Mouse (Mus musculus): ENCODE data around the gene Fgd4. TPM values are rescaled to one million over a fixed set of nuclear protein-coding genes. Genes with fewer than 3 reads are reported as not detected.

Gene Fgd4
- polyA plus RNA-seq (2016; fragmentation: Nextera tagmentation; extraction: Ambion mirVana) = 26.9 and 27.6 TPM in 2 replicates

DNA sequence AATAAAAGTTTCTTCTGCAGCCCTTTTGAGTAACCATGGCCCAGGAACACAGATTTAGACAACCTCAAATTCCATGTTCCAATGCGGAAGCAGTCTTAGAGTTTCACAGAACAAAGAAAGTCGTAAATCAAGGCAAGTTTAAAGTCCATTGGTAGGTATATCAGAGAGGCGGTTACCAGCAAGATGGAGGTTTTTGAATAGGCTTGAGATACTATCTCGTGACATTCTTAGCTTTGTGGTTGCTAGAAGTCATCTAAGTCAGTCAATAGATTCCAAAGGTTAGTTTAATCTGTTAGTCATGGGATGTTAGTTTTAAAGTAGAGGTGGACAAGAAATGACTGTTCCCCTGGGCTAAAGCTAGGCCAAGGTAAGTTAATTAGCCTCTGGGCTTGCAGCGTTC is at the start of gene Fgd4:
Gene Fgd4 (minus strand): TSS at position 89 of the 400 bp plus-strand sequence.
- Histone ChIP-seq H3K27ac (replicated peaks) (no peak within 1 kb of the TSS), H3K36me3 (no peaks in the 10 kb centered on the region), H3K4me2 (replicated peaks) (peak within 1 kb of the TSS; percentile 98), H3K4me3 (peak within 1 kb of the TSS; percentile 76), H3K27me3 (peaks cover 14% of the 10 kb centered on the region), H3K9me3 (no peaks in the 10 kb centered on the region), H3K4me1 (peaks cover 7% of the 10 kb centered on the region; the same call in 1 of the 2 replicates), H3K9ac (replicated peaks) (peak within 1 kb of the TSS; percentile 76)
- ATAC-seq (ENCODE audit: low FRiP score, low read depth) = no peak
- 47% methylated on average over 5 of the region's 5 CpGs for WGBS

DNA sequence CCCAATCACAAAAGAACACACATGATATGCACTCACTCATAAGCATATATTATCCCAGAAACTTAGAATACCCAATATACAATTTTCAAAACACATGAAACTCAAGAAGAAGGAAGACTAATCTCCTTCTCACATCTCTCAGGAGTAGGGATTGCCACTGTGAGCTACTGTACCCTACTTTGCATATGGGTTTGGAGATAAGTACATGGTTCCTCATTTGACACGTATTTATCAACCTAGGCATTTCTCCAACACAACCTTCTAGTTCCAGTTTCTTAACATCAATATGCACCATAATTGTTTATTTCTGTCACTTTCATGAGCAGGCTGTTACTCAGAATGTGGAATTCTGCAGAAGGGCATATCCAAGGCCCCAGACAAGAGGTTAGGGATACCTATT is 44.8 kb upstream of the Fgd4 start:
- Histone ChIP-seq H3K4me3 (no peak overlapping the region), H3K4me1 (no peaks in the 10 kb centered on the region), H3K27ac (replicated peaks) (no peak overlapping the region), H3K4me2 (replicated peaks) (no peak overlapping the region), H3K9ac (replicated peaks) (no peak overlapping the region), H3K9me3 (no peaks in the 10 kb centered on the region), H3K27me3 (no peaks in the 10 kb centered on the region), H3K36me3 (no peaks in the 10 kb centered on the region)
- 80% methylated on average over 1 of the region's 1 CpGs for WGBS
- ATAC-seq (ENCODE audit: low FRiP score, low read depth) = no peak

DNA sequence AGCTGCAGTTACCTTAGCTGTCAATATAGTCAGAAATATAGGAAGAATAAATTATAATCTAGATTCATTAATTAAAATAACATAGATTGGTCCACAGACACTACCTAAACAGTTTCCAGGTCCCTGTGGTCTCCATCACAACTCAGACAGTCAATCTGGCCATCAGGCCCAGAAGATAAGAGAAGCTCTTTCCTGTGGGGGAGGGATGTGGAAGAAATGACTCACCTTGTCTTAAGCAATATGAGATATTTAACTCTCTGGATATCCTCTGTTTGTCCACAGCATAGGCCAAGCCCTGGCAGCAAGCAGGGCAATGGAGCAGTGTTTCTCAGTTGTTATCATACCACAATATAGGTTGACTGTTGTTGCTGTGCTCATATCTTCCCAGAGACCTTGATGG is 33.4 kb upstream of the Fgd4 start:
- H3K27me3 ChIP-seq = no peaks in the 10 kb centered on the region
- no peak overlapping the region for H3K9ac ChIP-seq (replicated peaks)
- H3K9me3 ChIP-seq = peaks cover 9% of the 10 kb centered on the region; the same call in 1 of the 2 replicates
- H3K27ac ChIP-seq (replicated peaks) = no peak overlapping the region
- no peak for ATAC-seq (ENCODE audit: low FRiP score, low read depth)
- no peak overlapping the region for H3K4me2 ChIP-seq (replicated peaks)
- H3K4me3 ChIP-seq = no peak overlapping the region
- no peaks in the 10 kb centered on the region for H3K4me1 ChIP-seq
- no peaks in the 10 kb centered on the region for H3K36me3 ChIP-seq

DNA sequence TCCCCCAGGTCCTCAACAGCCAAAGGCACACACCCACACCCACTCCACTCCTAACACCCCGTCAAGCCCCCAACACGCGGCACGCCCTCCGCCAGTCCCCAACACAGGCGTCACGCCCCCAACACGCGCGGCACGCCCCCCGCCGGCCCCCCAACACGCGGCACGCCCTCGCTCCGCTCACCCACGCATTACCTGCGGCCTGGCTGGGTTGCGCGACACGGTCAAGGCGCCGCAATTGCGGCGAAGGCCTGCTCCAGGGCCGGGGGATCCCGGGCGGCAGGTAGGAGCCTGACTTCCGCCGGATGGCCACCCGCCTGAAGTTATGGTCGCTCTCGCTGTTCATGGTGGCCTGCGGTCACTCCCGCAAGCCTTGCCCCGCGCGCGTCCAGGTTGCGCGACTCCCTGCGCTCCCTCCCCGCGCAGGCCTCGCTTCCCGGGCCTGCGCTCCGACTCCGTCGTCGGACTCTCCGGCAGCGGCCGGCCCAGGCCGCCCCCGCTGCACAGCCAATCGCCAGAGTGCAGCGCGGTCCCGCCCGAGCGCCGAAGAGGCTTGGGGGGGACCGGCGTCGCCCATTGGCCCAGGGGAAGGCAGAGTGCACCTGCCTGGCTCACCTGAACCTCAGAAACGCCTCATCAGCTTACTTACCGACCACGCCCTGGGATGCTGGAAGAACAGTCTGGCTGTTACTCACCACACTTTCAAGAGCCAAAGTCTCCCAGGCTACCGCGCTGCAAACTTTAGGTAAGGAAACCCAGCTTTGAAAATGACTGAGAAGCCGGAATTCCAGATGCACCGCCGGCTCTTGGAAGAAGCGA is 555 bp downstream of the Fgd4 start:
- ATAC-seq (ENCODE audit: low FRiP score, low read depth) = peak; percentile 94
- peak overlapping the region; percentile 76 for H3K4me3 ChIP-seq
- H3K36me3 ChIP-seq = no peaks in the 10 kb centered on the region
- peak overlapping the region; percentile 76 for H3K9ac ChIP-seq (replicated peaks)
- H3K27ac ChIP-seq (replicated peaks) = no peak overlapping the region
- H3K9me3 ChIP-seq = no peaks in the 10 kb centered on the region
- H3K27me3 ChIP-seq = peaks cover 14% of the 10 kb centered on the region
- peak overlapping the region; percentile 98 for H3K4me2 ChIP-seq (replicated peaks)
- under 1% methylated on average over 77 of the region's 77 CpGs for WGBS
- peaks cover 7% of the 10 kb centered on the region; the same call in 1 of the 2 replicates for H3K4me1 ChIP-seq

DNA sequence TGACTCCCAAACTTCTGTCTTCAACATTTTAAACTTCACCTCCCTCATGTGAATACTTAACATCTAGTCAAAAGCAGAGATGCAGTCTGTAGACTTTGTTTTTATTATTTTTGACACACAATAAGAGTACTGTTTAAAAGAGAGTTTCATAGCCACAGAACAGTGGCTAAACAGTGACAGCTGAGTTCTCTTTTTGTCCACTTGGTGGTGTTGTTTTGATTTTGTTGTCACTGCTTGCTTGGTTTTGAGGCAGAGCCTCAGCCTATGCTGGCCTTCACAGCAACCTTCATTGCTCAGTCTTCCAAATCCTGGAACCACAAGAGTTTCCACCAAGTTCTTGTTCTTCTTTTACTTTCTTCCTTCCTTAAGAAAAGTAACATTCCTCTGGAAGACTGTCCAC is 3.8 kb downstream of the Fgd4 start:
- H3K36me3 ChIP-seq = no peaks in the 10 kb centered on the region

DNA sequence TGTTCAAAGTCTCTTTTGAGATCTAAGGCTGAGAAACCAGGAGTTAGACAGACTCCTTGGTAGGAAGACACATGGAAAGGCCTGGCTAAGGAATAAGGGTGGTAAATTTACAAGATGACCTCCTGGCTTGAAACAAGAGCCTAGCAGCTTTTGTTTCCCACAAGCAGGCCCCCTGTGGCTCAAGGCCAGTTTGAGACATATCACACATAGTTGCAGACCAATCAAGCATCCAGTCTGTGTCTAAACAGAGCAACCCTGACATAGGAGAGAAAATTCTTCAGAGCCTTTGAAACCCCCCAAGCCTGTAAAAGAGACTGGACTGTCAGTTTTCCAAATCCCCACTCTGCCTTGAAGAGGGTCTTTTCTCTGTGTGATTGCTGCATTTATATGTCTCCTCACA is 7.7 kb downstream of the Fgd4 start:
- Histone ChIP-seq H3K4me3 (no peak overlapping the region), H3K4me1 (no peaks in the 10 kb centered on the region), H3K4me2 (replicated peaks) (no peak overlapping the region), H3K9ac (replicated peaks) (no peak overlapping the region), H3K9me3 (no peaks in the 10 kb centered on the region), H3K27me3 (no peaks in the 10 kb centered on the region), H3K27ac (replicated peaks) (no peak overlapping the region), H3K36me3 (no peaks in the 10 kb centered on the region)
- ATAC-seq (ENCODE audit: low FRiP score, low read depth) = no peak

More for the DNA sequence above, 3.8 kb downstream of the Fgd4 start:
- ATAC-seq (ENCODE audit: low FRiP score, low read depth) = no peak
- Histone ChIP-seq H3K4me2 (replicated peaks) (no peak overlapping the region), H3K9me3 (no peaks in the 10 kb centered on the region), H3K4me1 (peaks cover 7% of the 10 kb centered on the region; the same call in 1 of the 2 replicates), H3K4me3 (no peak overlapping the region), H3K9ac (replicated peaks) (no peak overlapping the region), H3K27me3 (peaks cover 14% of the 10 kb centered on the region), H3K27ac (replicated peaks) (no peak overlapping the region)

DNA sequence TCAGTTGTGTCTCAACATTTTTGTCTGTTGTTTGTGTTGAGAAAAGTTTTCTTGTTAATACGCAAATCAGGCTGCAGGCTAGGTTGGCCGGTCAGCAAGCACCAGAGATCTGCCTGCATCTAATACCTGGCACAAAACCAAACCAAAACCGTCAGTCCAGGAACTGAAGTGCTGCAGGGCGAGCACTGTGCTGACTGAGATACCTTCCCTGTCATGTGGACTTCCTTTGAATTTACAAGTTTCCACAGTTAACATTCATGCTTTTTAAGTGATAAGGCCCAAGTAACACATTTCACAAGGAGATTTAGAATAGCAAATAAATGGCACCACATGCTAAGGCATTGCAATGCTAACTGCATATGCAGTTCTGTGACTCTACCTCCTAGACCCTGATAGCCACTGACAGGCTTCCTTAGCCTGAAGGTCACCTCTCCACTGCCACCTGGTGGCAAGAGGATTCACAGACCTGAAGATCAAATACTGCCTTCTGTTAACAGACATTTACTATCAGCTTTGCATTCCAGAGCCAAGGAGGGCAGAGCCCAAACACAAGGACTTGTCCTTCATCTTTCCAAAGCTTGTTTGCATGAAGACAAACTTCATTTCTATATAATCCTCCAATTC is 15.8 kb downstream of the Fgd4 start:
- H3K27ac ChIP-seq (replicated peaks) = no peak overlapping the region
- H3K36me3 ChIP-seq = no peaks in the 10 kb centered on the region
- WGBS = 83% methylated on average over 4 of the region's 4 CpGs
- no peak overlapping the region for H3K4me3 ChIP-seq
- H3K4me2 ChIP-seq (replicated peaks) = no peak overlapping the region
- no peaks in the 10 kb centered on the region for H3K4me1 ChIP-seq
- H3K9ac ChIP-seq (replicated peaks) = no peak overlapping the region
- H3K27me3 ChIP-seq = no peaks in the 10 kb centered on the region
- H3K9me3 ChIP-seq = no peaks in the 10 kb centered on the region
- ATAC-seq (ENCODE audit: low FRiP score, low read depth) = peak; percentile 93

DNA sequence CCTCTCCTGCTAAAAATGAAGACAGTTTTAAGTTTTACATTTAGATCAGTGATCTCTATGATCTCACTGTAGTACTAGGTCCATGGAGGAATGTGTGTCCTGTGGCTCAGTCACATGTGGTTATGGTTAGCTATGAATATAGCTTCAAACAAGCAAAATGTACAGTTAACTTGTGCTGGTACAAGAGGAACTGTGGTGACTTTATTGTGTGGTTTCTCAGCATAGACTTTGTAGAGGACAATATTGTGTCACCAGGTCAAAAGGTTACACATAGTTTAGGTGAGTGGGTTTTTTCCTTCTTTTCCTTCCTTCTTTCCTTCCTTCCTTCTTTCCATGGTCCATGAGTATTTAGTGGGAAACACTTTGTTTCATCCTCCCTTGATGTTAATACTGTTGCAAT is 23.8 kb downstream of the Fgd4 start:
- no peaks in the 10 kb centered on the region for H3K27me3 ChIP-seq

DNA sequence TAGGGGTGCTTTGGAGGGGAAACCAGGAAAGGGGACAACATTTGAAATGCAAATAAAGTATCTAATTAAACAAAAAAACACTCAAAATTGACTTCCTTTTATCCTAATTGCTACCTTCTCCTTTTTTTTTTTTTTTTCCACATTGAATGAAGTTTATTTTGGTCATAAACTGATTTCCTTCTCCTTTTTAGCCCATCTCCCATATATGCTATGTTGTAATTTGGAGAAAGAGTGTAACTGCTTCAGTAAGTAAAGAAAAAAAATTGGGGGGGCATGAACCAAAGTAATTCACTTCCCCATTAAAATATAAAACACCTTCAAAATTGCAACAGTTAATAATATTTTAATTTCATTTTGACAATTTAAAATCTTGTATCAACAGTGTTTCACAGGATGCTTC is 25.8 kb downstream of the Fgd4 start:
- no peak overlapping the region for H3K9ac ChIP-seq (replicated peaks)
- no peak overlapping the region for H3K27ac ChIP-seq (replicated peaks)
- H3K9me3 ChIP-seq = no peaks in the 10 kb centered on the region
- H3K36me3 ChIP-seq = no peaks in the 10 kb centered on the region
- H3K27me3 ChIP-seq = no peaks in the 10 kb centered on the region
- no peaks in the 10 kb centered on the region for H3K4me1 ChIP-seq
- H3K4me3 ChIP-seq = no peak overlapping the region
- no peak overlapping the region for H3K4me2 ChIP-seq (replicated peaks)
- ATAC-seq (ENCODE audit: low FRiP score, low read depth) = no peak

More for the DNA sequence above, 23.8 kb downstream of the Fgd4 start:
- Histone ChIP-seq H3K4me3 (no peak overlapping the region), H3K4me1 (no peaks in the 10 kb centered on the region), H3K36me3 (no peaks in the 10 kb centered on the region), H3K4me2 (replicated peaks) (no peak overlapping the region), H3K9me3 (no peaks in the 10 kb centered on the region), H3K9ac (replicated peaks) (no peak overlapping the region), H3K27ac (replicated peaks) (no peak overlapping the region)
- no peak for ATAC-seq (ENCODE audit: low FRiP score, low read depth)

DNA sequence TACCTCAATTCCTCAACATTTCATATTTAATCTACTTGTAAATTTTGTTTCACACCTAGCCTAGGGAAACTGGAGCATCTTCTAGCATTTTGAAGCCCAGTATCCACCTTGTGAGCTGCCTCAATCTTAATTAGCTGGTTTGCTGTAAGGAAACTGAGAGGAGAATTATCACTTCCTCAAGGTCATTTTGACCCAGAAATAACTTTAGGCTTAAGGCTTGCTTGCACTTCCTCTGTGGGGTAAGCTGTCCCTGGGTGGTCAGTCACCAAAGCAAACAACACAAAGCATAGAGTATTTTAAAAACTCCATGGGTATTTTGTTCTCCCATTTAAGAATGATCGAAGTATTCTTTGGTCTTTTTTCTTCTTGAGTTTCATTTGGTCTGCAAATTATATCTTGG is 27.2 kb downstream of the Fgd4 start:
- H3K9ac ChIP-seq (replicated peaks) = no peak overlapping the region
- 92% methylated on average over 1 of the region's 1 CpGs for WGBS
- H3K36me3 ChIP-seq = no peaks in the 10 kb centered on the region
- H3K27ac ChIP-seq (replicated peaks) = no peak overlapping the region
- no peak for ATAC-seq (ENCODE audit: low FRiP score, low read depth)
- H3K9me3 ChIP-seq = no peaks in the 10 kb centered on the region
- no peaks in the 10 kb centered on the region for H3K4me1 ChIP-seq
- no peak overlapping the region for H3K4me2 ChIP-seq (replicated peaks)
- H3K4me3 ChIP-seq = no peak overlapping the region
- H3K27me3 ChIP-seq = no peaks in the 10 kb centered on the region

DNA sequence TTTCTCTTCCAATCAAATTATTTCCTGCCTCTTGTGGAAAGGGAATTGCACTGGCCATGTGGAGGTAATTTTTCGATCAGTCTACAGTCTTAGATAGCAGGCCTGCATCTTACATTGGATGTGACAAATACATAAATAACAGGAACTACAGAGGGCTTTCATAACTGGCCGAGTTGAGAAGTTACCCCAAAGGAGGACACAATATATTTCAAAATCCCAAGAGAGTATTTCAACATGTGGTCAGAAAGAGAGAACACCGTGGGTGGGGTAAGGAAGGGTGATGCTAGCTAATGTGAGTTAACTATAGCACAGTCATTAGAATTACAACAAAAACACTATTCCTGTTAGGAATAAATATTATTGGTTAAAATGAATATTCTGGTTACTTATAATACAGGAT is 29.0 kb downstream of the Fgd4 start:
- WGBS = 86% methylated on average over 3 of the region's 3 CpGs
- H3K9ac ChIP-seq (replicated peaks) = no peak overlapping the region
- H3K36me3 ChIP-seq = no peaks in the 10 kb centered on the region
- H3K27ac ChIP-seq (replicated peaks) = no peak overlapping the region
- H3K4me1 ChIP-seq = no peaks in the 10 kb centered on the region
- no peak for ATAC-seq (ENCODE audit: low FRiP score, low read depth)
- no peaks in the 10 kb centered on the region for H3K27me3 ChIP-seq
- H3K4me2 ChIP-seq (replicated peaks) = no peak overlapping the region
- no peaks in the 10 kb centered on the region for H3K9me3 ChIP-seq
- H3K4me3 ChIP-seq = no peak overlapping the region

DNA sequence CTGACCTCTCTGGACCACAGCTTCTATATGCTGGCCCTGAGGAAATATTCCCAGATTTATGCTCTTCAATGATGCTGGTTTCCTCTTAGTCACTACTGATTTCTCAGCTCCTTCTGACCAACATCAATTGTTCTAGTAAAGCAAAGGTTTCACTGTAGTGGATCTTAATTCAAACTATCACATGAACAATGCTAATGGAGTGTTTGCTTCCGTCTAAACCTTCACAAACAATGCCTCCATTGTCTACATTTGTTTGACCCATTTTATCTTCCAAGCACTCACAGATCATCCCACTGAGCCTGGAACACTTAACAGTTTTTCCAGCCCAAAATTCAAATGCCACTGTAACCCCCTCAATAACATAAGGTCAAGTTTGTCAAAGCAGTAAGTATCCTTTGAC is 33.6 kb downstream of the Fgd4 start:
- no peaks in the 10 kb centered on the region for H3K4me1 ChIP-seq
- WGBS = 43% methylated on average over 1 of the region's 1 CpGs
- H3K4me2 ChIP-seq (replicated peaks) = no peak overlapping the region
- H3K27ac ChIP-seq (replicated peaks) = no peak overlapping the region
- peaks cover 5% of the 10 kb centered on the region; the same call in 1 of the 2 replicates for H3K27me3 ChIP-seq
- no peak for ATAC-seq (ENCODE audit: low FRiP score, low read depth)
- H3K4me3 ChIP-seq = no peak overlapping the region
- H3K36me3 ChIP-seq = no peaks in the 10 kb centered on the region
- H3K9me3 ChIP-seq = no peaks in the 10 kb centered on the region
- H3K9ac ChIP-seq (replicated peaks) = no peak overlapping the region

Data from midbrain, embryonic 12.5 days (tissue).